Mouse (Mus musculus) heart, embryonic 12.5 days (tissue): ENCODE data around the gene Fam209. TPM values are rescaled to one million over a fixed set of nuclear protein-coding genes. Genes with fewer than 3 reads are reported as not detected.

Source experiments
- ATAC-seq: fragments of 200-750 bp; cut with Nextera tagmentation; 2 replicates; pipeline ENCODE4 v1.8.0; 2017; ENCODE audit warnings: moderate TSS enrichment, moderate library complexity; ENCODE audit not compliant: insufficient number of reproducible peaks, low FRiP score
- H3K27ac ChIP-seq: fragments of 300-500 bp; sonication (generic); 2 replicates; pipeline ENCODE4 v1.5.1; 2016; ENCODE audit warnings: mild to moderate bottlenecking, moderate library complexity; ENCODE audit not compliant: poor library complexity, severe bottlenecking
- H3K27me3 ChIP-seq: fragments of 300-500 bp; sonication (generic); replicated peaks from 2 replicates; pipeline ENCODE4 v1.6.1; 2016; ENCODE audit warnings: mild to moderate bottlenecking, moderate library complexity
- H3K36me3 ChIP-seq: fragments of 300-500 bp; sonication (generic); 2 replicates; pipeline ENCODE4 v1.6.1; 2016; ENCODE audit warnings: mild to moderate bottlenecking, moderate library complexity
- H3K4me1 ChIP-seq: fragments of 300-500 bp; sonication (generic); replicated peaks from 2 replicates; pipeline ENCODE4 v1.6.1; 2016; ENCODE audit warnings: mild to moderate bottlenecking
- H3K4me2 ChIP-seq: fragments of 300-500 bp; sonication (generic); 2 replicates; pipeline ENCODE4 v1.6.1; 2016; ENCODE audit warnings: mild to moderate bottlenecking, moderate library complexity
- H3K4me3 ChIP-seq: fragments of 300-500 bp; sonication (generic); 2 replicates; pipeline ENCODE4 v1.5.1; 2016; ENCODE audit warnings: mild to moderate bottlenecking
- H3K9ac ChIP-seq: fragments of 300-500 bp; sonication (generic); 2 replicates; pipeline ENCODE4 v1.6.1; 2016; ENCODE audit warnings: mild to moderate bottlenecking, moderate library complexity
- H3K9me3 ChIP-seq: fragments of 300-500 bp; sonication (generic); replicated peaks from 2 replicates; pipeline ENCODE4 v1.6.1; 2016; ENCODE audit warnings: mild to moderate bottlenecking, moderate library complexity
- WGBS: fragments of 180-500 bp; shearing (Covaris S2); methylation state at CpG from one replicate; pipeline ENCODE4 v1.1.7; 2016; 5-methylcytosine and 5-hydroxymethylcytosine counted together
- polyA plus RNA-seq: library from polyadenylated mRNA; unstranded; fragments of >200 nt; fragmentation: Nextera tagmentation; extraction: Ambion mirVana; gene quantifications from 2 replicates; pipeline ENCODE4 v1.2.1, GENCODE M21; 2016

Fam209 gene
- polyA plus RNA-seq, result 0.26 TPM in 1 of 2 replicates, not detected in the other

GRCm38 (mm10) chr2:172472318-172472717 lies at the start of gene Fam209:
Gene Fam209, plus strand, starts transcription at chr2:172472520.
- no peak for ATAC-seq
- WGBS, result 85% methylated on average over 11 of the region's 11 CpGs
- H3K9ac ChIP-seq, result no peak within 1 kb of the TSS

GRCm38 (mm10) chr2:172430609-172431008 lies 41.7 kb upstream of the Fam209 start:
- peak; percentile 90 for ATAC-seq
- WGBS, result 4% methylated on average over 1 of the region's 1 CpGs
- Histone ChIP-seq H3K9ac (no peak overlapping the region), H3K4me2 (no peak overlapping the region), H3K9me3 (no peaks in the 10 kb centered on the region), H3K27ac (peak overlapping the region; percentile 65), H3K4me1 (peaks cover 14% of the 10 kb centered on the region), H3K4me3 (no peak overlapping the region), H3K36me3 (no peaks in the 10 kb centered on the region), H3K27me3 (peaks cover 6% of the 10 kb centered on the region)

More at GRCm38 (mm10) chr2:172472318-172472717, at the start of gene Fam209:
- Histone ChIP-seq H3K9me3 (no peaks in the 10 kb centered on the region), H3K4me2 (no peak within 1 kb of the TSS), H3K27ac (no peak within 1 kb of the TSS), H3K36me3 (peaks cover 32% of the 10 kb centered on the region), H3K27me3 (no peaks in the 10 kb centered on the region), H3K4me1 (peaks cover 13% of the 10 kb centered on the region), H3K4me3 (no peak within 1 kb of the TSS)

GRCm38 (mm10) chr2:172433746-172434145 lies 38.6 kb upstream of the Fam209 start:
- WGBS, result 45% methylated on average over 5 of the region's 5 CpGs

GRCm38 (mm10) chr2:172437371-172437952 lies 34.9 kb upstream of the Fam209 start:
- WGBS, result 60% methylated on average over 16 of the region's 16 CpGs
- Histone ChIP-seq H3K27ac (no peak overlapping the region), H3K36me3 (no peaks in the 10 kb centered on the region), H3K4me1 (peaks cover 15% of the 10 kb centered on the region), H3K4me2 (no peak overlapping the region), H3K4me3 (no peak overlapping the region), H3K27me3 (no peaks in the 10 kb centered on the region), H3K9ac (no peak overlapping the region), H3K9me3 (no peaks in the 10 kb centered on the region)
- no peak for ATAC-seq

More at GRCm38 (mm10) chr2:172433746-172434145, 38.6 kb upstream of the Fam209 start:
- Histone ChIP-seq H3K27me3 (no peaks in the 10 kb centered on the region), H3K9me3 (no peaks in the 10 kb centered on the region), H3K4me3 (no peak overlapping the region), H3K4me1 (peaks cover 14% of the 10 kb centered on the region), H3K27ac (no peak overlapping the region), H3K36me3 (no peaks in the 10 kb centered on the region), H3K4me2 (no peak overlapping the region), H3K9ac (no peak overlapping the region)
- no peak for ATAC-seq

- Histone ChIP-seq H3K4me1 (peaks cover 15% of the 10 kb centered on the region), H3K4me2 (peak within 1 kb of the TSS; percentile 90), H3K27ac (peak within 1 kb of the TSS; percentile 58), H3K9me3 (no peaks in the 10 kb centered on the region), H3K36me3 (peaks cover 5% of the 10 kb centered on the region), H3K9ac (peak within 1 kb of the TSS; percentile 78), H3K4me3 (peak within 1 kb of the TSS; percentile 91), H3K27me3 (no peaks in the 10 kb centered on the region)
- peak; percentile 98 for ATAC-seq
- WGBS, result 3% methylated on average over 35 of the region's 35 CpGs
Measured at GRCm38 (mm10) chr2:172439843-172440639, 32.3 kb upstream of the Fam209 start, which contains the start of gene Rtf2. Gene Rtf2, plus strand, starts transcription at chr2:172440556.

GRCm38 (mm10) chr2:172440640-172441005 lies 31.7 kb upstream of the Fam209 start:
- no peaks in the 10 kb centered on the region for H3K27me3 ChIP-seq
- H3K4me1 ChIP-seq, result peaks cover 15% of the 10 kb centered on the region
- H3K4me2 ChIP-seq, result peak overlapping the region; percentile 90
- under 1% methylated on average over 21 of the region's 21 CpGs for WGBS
- peak overlapping the region; percentile 78 for H3K9ac ChIP-seq
- peak overlapping the region; percentile 91 for H3K4me3 ChIP-seq
- 0 out of 2 replicates have a peak overlapping the region, but pooled peaks have one; percentile 11 for H3K27ac ChIP-seq
- no peaks in the 10 kb centered on the region for H3K9me3 ChIP-seq
- peaks cover 10% of the 10 kb centered on the region for H3K36me3 ChIP-seq
- peak; percentile 48 for ATAC-seq

GRCm38 (mm10) chr2:172441176-172441575 lies 31.1 kb upstream of the Fam209 start:
- Histone ChIP-seq H3K27ac (0 out of 2 replicates have a peak overlapping the region, but pooled peaks have one; percentile 11), H3K27me3 (no peaks in the 10 kb centered on the region), H3K4me1 (peaks cover 15% of the 10 kb centered on the region), H3K4me2 (peak overlapping the region; percentile 90), H3K9ac (peak overlapping the region; percentile 78), H3K36me3 (peaks cover 16% of the 10 kb centered on the region), H3K4me3 (peak overlapping the region; percentile 91), H3K9me3 (no peaks in the 10 kb centered on the region)
- no peak for ATAC-seq
- WGBS, result 29% methylated on average over 6 of the region's 6 CpGs

- WGBS, result 87% methylated on average over 4 of the region's 4 CpGs
- Histone ChIP-seq H3K27ac (no peak overlapping the region), H3K4me1 (peaks cover 12% of the 10 kb centered on the region), H3K36me3 (peaks cover 60% of the 10 kb centered on the region), H3K4me2 (no peak overlapping the region), H3K9ac (no peak overlapping the region), H3K9me3 (no peaks in the 10 kb centered on the region), H3K27me3 (no peaks in the 10 kb centered on the region), H3K4me3 (no peak overlapping the region)
- ATAC-seq, result no peak
Measured at GRCm38 (mm10) chr2:172445617-172446016, 26.7 kb upstream of the Fam209 start.

- Histone ChIP-seq H3K27ac (no peak overlapping the region), H3K4me1 (no peaks in the 10 kb centered on the region), H3K27me3 (no peaks in the 10 kb centered on the region), H3K4me2 (no peak overlapping the region), H3K4me3 (no peak overlapping the region), H3K9ac (no peak overlapping the region), H3K36me3 (peaks cover 76% of the 10 kb centered on the region), H3K9me3 (no peaks in the 10 kb centered on the region)
- no peak for ATAC-seq
- 89% methylated on average over 6 of the region's 6 CpGs for WGBS
Measured at GRCm38 (mm10) chr2:172447317-172447716, 25.0 kb upstream of the Fam209 start.

- Histone ChIP-seq H3K4me2 (no peak overlapping the region), H3K4me1 (no peaks in the 10 kb centered on the region), H3K27ac (no peak overlapping the region), H3K9me3 (no peaks in the 10 kb centered on the region), H3K36me3 (peaks cover 86% of the 10 kb centered on the region), H3K4me3 (no peak overlapping the region), H3K9ac (no peak overlapping the region), H3K27me3 (no peaks in the 10 kb centered on the region)
- WGBS, result 88% methylated on average over 4 of the region's 4 CpGs
- ATAC-seq, result no peak
Measured at GRCm38 (mm10) chr2:172448329-172448728, 24.0 kb upstream of the Fam209 start.

GRCm38 (mm10) chr2:172450640-172451039 lies 21.7 kb upstream of the Fam209 start:
- no peak overlapping the region for H3K4me3 ChIP-seq
- WGBS, result 84% methylated on average over 6 of the region's 6 CpGs

More at GRCm38 (mm10) chr2:172450640-172451039, 21.7 kb upstream of the Fam209 start:
- H3K9ac ChIP-seq, result no peak overlapping the region
- H3K36me3 ChIP-seq, result peaks cover 88% of the 10 kb centered on the region
- H3K9me3 ChIP-seq, result no peaks in the 10 kb centered on the region
- no peaks in the 10 kb centered on the region for H3K27me3 ChIP-seq
- no peaks in the 10 kb centered on the region for H3K4me1 ChIP-seq
- no peak overlapping the region for H3K27ac ChIP-seq
- no peak overlapping the region for H3K4me2 ChIP-seq
- ATAC-seq, result no peak
